Mouse (Mus musculus) small intestine, adult 2 months (tissue): ENCODE data around the gene Ctnnd1.

Experiments
- CTCF ChIP-seq: fragments of 200-500 bp; IDR thresholded peaks from 2 replicates; pipeline ENCODE4 v1.5.1; 2012; ENCODE audit warnings: low read depth, mild to moderate bottlenecking, control low read depth, inconsistent platforms, low read length, moderate library complexity, mixed read lengths; ENCODE audit not compliant: insufficient replicate concordance, insufficient read length; ENCODE audit errors: extremely low read depth
- POLR2A ChIP-seq: fragments of 200-500 bp; IDR thresholded peaks from 2 replicates; pipeline ENCODE4 v1.6.1; 2012; ENCODE audit warnings: low read depth, mild to moderate bottlenecking, control low read depth, inconsistent platforms, low read length, moderate library complexity

DNA sequence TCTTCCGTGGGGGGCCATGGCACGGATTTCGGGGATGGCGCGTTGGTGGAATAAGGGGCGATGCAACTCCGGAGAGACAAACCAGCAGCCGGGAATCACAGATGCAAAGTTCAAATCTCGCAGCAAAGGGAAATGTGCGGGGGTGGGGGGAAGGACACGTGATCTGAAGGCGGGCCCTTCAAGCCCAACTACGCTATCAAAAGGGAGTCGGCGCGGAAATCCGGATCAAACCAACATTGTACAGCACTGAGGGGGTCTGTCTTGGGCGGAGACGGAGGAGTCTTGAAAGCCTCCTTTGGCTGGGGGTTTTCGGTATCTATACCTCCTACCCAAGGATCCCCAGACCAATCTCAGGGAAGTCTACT is 20.0 kb upstream of the Ctnnd1 start, which contains the start of gene Selenoh:
- TF ChIP-seq POLR2A, result peak; percentile 48; the same call in 1 of the 2 replicates
- no peak for TF ChIP-seq CTCF
